Mouse (Mus musculus) embryonic facial prominence, embryonic 15.5 days (tissue): ENCODE data around the gene Caskin1. TPM values are rescaled to one million over a fixed set of nuclear protein-coding genes. Genes with fewer than 3 reads are reported as not detected.

Experiments
- ATAC-seq: fragments of 200-750 bp; cut with Nextera tagmentation; 2 replicates; pipeline ENCODE4 v1.8.0; 2017; ENCODE audit warnings: low read depth, moderate TSS enrichment; ENCODE audit not compliant: insufficient number of reproducible peaks, low FRiP score, low TSS enrichment
- H3K27ac ChIP-seq: fragments of 300-500 bp; sonication (generic); replicated peaks from 2 replicates; pipeline ENCODE4 v1.5.1; 2015; ENCODE audit warnings: mild to moderate bottlenecking, inconsistent platforms
- H3K27me3 ChIP-seq: fragments of 300-500 bp; sonication (generic); 2 replicates; pipeline ENCODE4 v1.6.1; 2015; ENCODE audit warnings: inconsistent platforms
- H3K36me3 ChIP-seq: fragments of 300-500 bp; sonication (generic); 2 replicates; pipeline ENCODE4 v1.6.1; 2015; ENCODE audit warnings: mild to moderate bottlenecking, inconsistent platforms
- H3K4me1 ChIP-seq: fragments of 300-500 bp; sonication (generic); 2 replicates; pipeline ENCODE4 v1.6.1; 2015; ENCODE audit warnings: inconsistent platforms
- H3K4me2 ChIP-seq: fragments of 300-500 bp; sonication (generic); replicated peaks from 2 replicates; pipeline ENCODE4 v1.6.1; 2015; ENCODE audit warnings: mild to moderate bottlenecking, inconsistent platforms
- H3K4me3 ChIP-seq: fragments of 300-500 bp; sonication (generic); replicated peaks from 2 replicates; pipeline ENCODE4 v1.5.1; 2015; ENCODE audit warnings: mild to moderate bottlenecking, inconsistent platforms
- H3K9ac ChIP-seq: fragments of 300-500 bp; sonication (generic); 2 replicates; pipeline ENCODE4 v1.6.1; 2015; ENCODE audit warnings: inconsistent platforms
- H3K9me3 ChIP-seq: fragments of 300-500 bp; sonication (generic); replicated peaks from 2 replicates; pipeline ENCODE4 v1.6.1; 2016; ENCODE audit warnings: inconsistent platforms
- WGBS: fragments of 180-500 bp; shearing (Covaris S2); methylation state at CpG from one replicate; pipeline ENCODE4 v1.1.7; 2015; 5-methylcytosine and 5-hydroxymethylcytosine counted together
- polyA plus RNA-seq: library from polyadenylated mRNA; unstranded; fragments of >200 nt; fragmentation: Nextera tagmentation; extraction: Ambion mirVana; gene quantifications from 2 replicates; pipeline ENCODE4 v1.2.1, GENCODE M21; 2015

The Caskin1 gene
- polyA plus RNA-seq, 1 experiment from 2014 or later = 4.0 TPM

GRCm38 (mm10) chr17:24502208-24502607 lies 13.8 kb downstream of the Caskin1 start:
- Histone ChIP-seq H3K4me3 (no peak overlapping the region), H3K4me1 (peaks cover 12% of the 10 kb centered on the region), H3K9ac (no peak overlapping the region), H3K9me3 (no peaks in the 10 kb centered on the region), H3K27ac (no peak overlapping the region), H3K36me3 (0 out of 2 replicates have a peak, but pooled peaks cover 4% of the 10 kb centered on the region), H3K27me3 (no peaks in the 10 kb centered on the region), H3K4me2 (no peak overlapping the region)
- no peak for ATAC-seq
- 50% methylated on average over 11 of the region's 11 CpGs for WGBS

- Histone ChIP-seq H3K9me3 (no peaks in the 10 kb centered on the region), H3K4me3 (no peak overlapping the region), H3K27me3 (no peaks in the 10 kb centered on the region), H3K9ac (no peak overlapping the region), H3K27ac (no peak overlapping the region), H3K4me2 (no peak overlapping the region), H3K4me1 (peaks cover 19% of the 10 kb centered on the region), H3K36me3 (peaks cover 10% of the 10 kb centered on the region)
- no peak for ATAC-seq
- WGBS = 92% methylated on average over 10 of the region's 10 CpGs
These were observed 15.7 kb downstream of the Caskin1 start for GRCm38 (mm10) chr17:24504085-24504484.

- Histone ChIP-seq H3K27ac (no peak overlapping the region), H3K27me3 (no peaks in the 10 kb centered on the region), H3K4me2 (no peak overlapping the region), H3K9ac (no peak overlapping the region), H3K4me1 (peaks cover 19% of the 10 kb centered on the region), H3K36me3 (peaks cover 23% of the 10 kb centered on the region), H3K4me3 (no peak overlapping the region), H3K9me3 (no peaks in the 10 kb centered on the region)
- WGBS = 90% methylated on average over 30 of the region's 30 CpGs
- no peak for ATAC-seq
These were observed 17.0 kb downstream of the Caskin1 start for GRCm38 (mm10) chr17:24505286-24505955.

- no peaks in the 10 kb centered on the region for H3K27me3 ChIP-seq
- peaks cover 33% of the 10 kb centered on the region for H3K36me3 ChIP-seq
- no peak overlapping the region; the same call in 1 of the 2 replicates for H3K4me3 ChIP-seq
- no peaks in the 10 kb centered on the region for H3K9me3 ChIP-seq
- peak overlapping the region; percentile 19; the same call in 1 of the 2 replicates for H3K4me2 ChIP-seq
- 28% methylated on average over 36 of the region's 36 CpGs for WGBS
- H3K27ac ChIP-seq = no peak overlapping the region
- peaks cover 19% of the 10 kb centered on the region for H3K4me1 ChIP-seq
- no peak for ATAC-seq
- H3K9ac ChIP-seq = no peak overlapping the region
These were observed 18.1 kb downstream of the Caskin1 start for GRCm38 (mm10) chr17:24506332-24507070.

- Histone ChIP-seq H3K9me3 (no peaks in the 10 kb centered on the region), H3K4me3 (no peak overlapping the region), H3K4me1 (peaks cover 19% of the 10 kb centered on the region), H3K36me3 (peaks cover 40% of the 10 kb centered on the region), H3K27me3 (no peaks in the 10 kb centered on the region), H3K4me2 (no peak overlapping the region), H3K9ac (no peak overlapping the region), H3K27ac (no peak overlapping the region)
- 46% methylated on average over 19 of the region's 19 CpGs for WGBS
- 0 out of 2 replicates have a peak, but pooled peaks have one; percentile 1 for ATAC-seq
These were observed 18.8 kb downstream of the Caskin1 start for GRCm38 (mm10) chr17:24507129-24507664.

GRCm38 (mm10) chr17:24507806-24508460 lies 19.5 kb downstream of the Caskin1 start:
- 62% methylated on average over 12 of the region's 12 CpGs for WGBS
- Histone ChIP-seq H3K4me1 (peaks cover 16% of the 10 kb centered on the region), H3K27ac (no peak overlapping the region), H3K4me3 (no peak overlapping the region), H3K9me3 (no peaks in the 10 kb centered on the region), H3K9ac (no peak overlapping the region), H3K27me3 (no peaks in the 10 kb centered on the region), H3K36me3 (peaks cover 46% of the 10 kb centered on the region), H3K4me2 (no peak overlapping the region)
- no peak for ATAC-seq

GRCm38 (mm10) chr17:24513609-24514008 lies 25.2 kb downstream of the Caskin1 start:
- peaks cover 94% of the 10 kb centered on the region for H3K36me3 ChIP-seq
- no peaks in the 10 kb centered on the region for H3K4me1 ChIP-seq
- no peak overlapping the region for H3K27ac ChIP-seq
- H3K9ac ChIP-seq = no peak overlapping the region
- no peak overlapping the region for H3K4me2 ChIP-seq
- no peak for ATAC-seq
- H3K4me3 ChIP-seq = no peak overlapping the region
- no peaks in the 10 kb centered on the region for H3K9me3 ChIP-seq
- 54% methylated on average over 5 of the region's 5 CpGs for WGBS
- H3K27me3 ChIP-seq = no peaks in the 10 kb centered on the region

- 84% methylated on average over 24 of the region's 24 CpGs for WGBS
- H3K9ac ChIP-seq = no peak overlapping the region
- H3K4me2 ChIP-seq = no peak overlapping the region
- no peak for ATAC-seq
- H3K4me1 ChIP-seq = no peaks in the 10 kb centered on the region
- peaks cover 90% of the 10 kb centered on the region for H3K36me3 ChIP-seq
- no peak overlapping the region for H3K4me3 ChIP-seq
- H3K27ac ChIP-seq = no peak overlapping the region; the same call in 1 of the 2 replicates
- no peaks in the 10 kb centered on the region for H3K27me3 ChIP-seq
- no peaks in the 10 kb centered on the region for H3K9me3 ChIP-seq
These were observed 26.2 kb downstream of the Caskin1 start for GRCm38 (mm10) chr17:24514270-24515257.

GRCm38 (mm10) chr17:24520450-24520849 lies 32.0 kb downstream of the Caskin1 start:
- no peak overlapping the region for H3K4me2 ChIP-seq
- H3K36me3 ChIP-seq = peaks cover 36% of the 10 kb centered on the region
- H3K27ac ChIP-seq = no peak overlapping the region
- H3K9me3 ChIP-seq = no peaks in the 10 kb centered on the region
- H3K27me3 ChIP-seq = no peaks in the 10 kb centered on the region
- H3K4me3 ChIP-seq = no peak overlapping the region
- ATAC-seq = no peak
- WGBS = 88% methylated on average over 4 of the region's 4 CpGs
- H3K9ac ChIP-seq = no peak overlapping the region
- H3K4me1 ChIP-seq = peaks cover 10% of the 10 kb centered on the region

- Histone ChIP-seq H3K4me2 (no peak overlapping the region), H3K9me3 (no peaks in the 10 kb centered on the region), H3K27me3 (no peaks in the 10 kb centered on the region), H3K4me1 (peaks cover 37% of the 10 kb centered on the region), H3K4me3 (no peak overlapping the region), H3K9ac (0 out of 2 replicates have a peak overlapping the region, but pooled peaks have one; percentile 12), H3K27ac (0 out of 2 replicates have a peak overlapping the region, but pooled peaks have one; percentile 4), H3K36me3 (peaks cover 7% of the 10 kb centered on the region; the same call in 1 of the 2 replicates)
- ATAC-seq = no peak
- WGBS = 66% methylated on average over 2 of the region's 2 CpGs
These were observed 36.3 kb downstream of the Caskin1 start for GRCm38 (mm10) chr17:24524734-24525133.
